Mouse (Mus musculus) frontal cortex, postnatal 14 days (tissue): ENCODE results near the gene Nacc2.

Experiments
- DNase-seq, 2 experiments: peaks; one replicate each; pipeline ENCODE4 v3.0.0; 2022; ENCODE audit warnings: low spot score in 2 of 2

Nacc2 gene

DNA sequence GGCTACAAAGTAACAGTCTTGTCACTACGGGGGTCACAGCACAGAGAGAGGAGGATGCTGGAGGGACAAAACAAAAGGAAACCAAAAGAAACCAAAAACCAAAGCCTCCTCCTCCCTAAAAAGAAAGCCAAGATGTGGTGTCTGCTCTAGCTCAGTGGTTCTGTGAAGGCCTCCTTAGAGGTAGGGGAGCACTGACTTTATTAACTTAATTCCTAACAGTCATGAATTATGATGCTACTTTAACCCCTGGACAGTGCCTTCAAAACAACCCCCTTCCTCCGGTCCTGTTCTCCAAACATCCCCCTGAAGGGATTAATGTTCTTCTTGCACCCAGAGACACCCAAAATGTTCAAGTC lies 67.3 kb downstream of the Nacc2 start:
- DNase-seq: no peak

GRCm38 (mm10) chr2:26055046-26055746 lies 67.8 kb downstream of the Nacc2 start:
- peak in 1 of 2 experiments; percentile 36 for DNase-seq

- DNase-seq: no peak
Observed at GRCm38 (mm10) chr2:26052806-26053205, 70.2 kb downstream of the Nacc2 start.

GRCm38 (mm10) chr2:26048816-26049215 lies 74.2 kb downstream of the Nacc2 start:
- no peak for DNase-seq

DNA sequence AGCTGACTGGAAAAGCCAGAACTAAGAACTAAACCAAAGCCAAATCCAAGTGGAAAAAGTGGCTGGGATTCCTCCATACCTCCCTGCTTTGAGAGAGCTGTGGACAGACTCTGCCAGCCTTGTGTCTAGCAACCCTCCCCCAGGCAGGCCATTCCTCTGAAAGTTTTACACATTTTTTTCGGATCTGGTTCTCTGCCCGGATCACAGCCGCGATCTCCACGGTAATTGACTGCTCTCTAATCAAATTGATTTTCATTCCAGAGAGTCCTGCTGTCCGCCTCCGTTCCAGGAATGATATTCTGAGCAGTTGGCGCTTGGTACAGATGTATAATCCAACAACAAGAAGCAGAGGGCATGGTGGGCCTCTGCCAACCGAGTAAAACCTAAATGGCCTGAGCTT lies 78.8 kb downstream of the Nacc2 start:
- DNase-seq: no peak

GRCm38 (mm10) chr2:26042603-26043002 lies 80.4 kb downstream of the Nacc2 start:
- DNase-seq: no peak

- DNase-seq: no peak
Observed at GRCm38 (mm10) chr2:26041163-26041810, 81.7 kb downstream of the Nacc2 start.

- peak; percentile 45 to 46 for DNase-seq
Observed at GRCm38 (mm10) chr2:26039951-26040350, 83.1 kb downstream of the Nacc2 start.

GRCm38 (mm10) chr2:26037386-26037785 lies 85.6 kb downstream of the Nacc2 start:
- no peak for DNase-seq

- DNase-seq: no peak
Observed at GRCm38 (mm10) chr2:26034344-26035050, 88.5 kb downstream of the Nacc2 start.

DNA sequence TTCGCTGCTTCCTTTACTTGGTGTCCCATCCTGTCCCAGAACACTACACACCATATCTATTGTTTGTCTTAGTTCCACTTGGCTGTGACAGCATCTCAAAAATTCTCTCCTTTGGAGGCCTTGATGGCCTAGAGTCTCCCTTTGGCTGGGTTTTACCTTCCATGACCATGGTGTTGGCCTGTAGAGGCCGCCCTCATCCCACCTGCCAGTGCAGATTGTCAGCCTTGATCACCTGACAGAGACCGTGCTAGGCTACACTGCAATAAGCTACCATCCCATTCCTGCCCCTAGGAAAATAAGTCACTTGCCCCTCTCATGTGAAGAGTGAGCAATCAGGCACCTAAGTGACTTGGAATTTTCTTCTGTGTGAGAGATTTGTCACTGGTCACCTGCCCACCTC lies 92.7 kb downstream of the Nacc2 start:
- DNase-seq: no peak

DNA sequence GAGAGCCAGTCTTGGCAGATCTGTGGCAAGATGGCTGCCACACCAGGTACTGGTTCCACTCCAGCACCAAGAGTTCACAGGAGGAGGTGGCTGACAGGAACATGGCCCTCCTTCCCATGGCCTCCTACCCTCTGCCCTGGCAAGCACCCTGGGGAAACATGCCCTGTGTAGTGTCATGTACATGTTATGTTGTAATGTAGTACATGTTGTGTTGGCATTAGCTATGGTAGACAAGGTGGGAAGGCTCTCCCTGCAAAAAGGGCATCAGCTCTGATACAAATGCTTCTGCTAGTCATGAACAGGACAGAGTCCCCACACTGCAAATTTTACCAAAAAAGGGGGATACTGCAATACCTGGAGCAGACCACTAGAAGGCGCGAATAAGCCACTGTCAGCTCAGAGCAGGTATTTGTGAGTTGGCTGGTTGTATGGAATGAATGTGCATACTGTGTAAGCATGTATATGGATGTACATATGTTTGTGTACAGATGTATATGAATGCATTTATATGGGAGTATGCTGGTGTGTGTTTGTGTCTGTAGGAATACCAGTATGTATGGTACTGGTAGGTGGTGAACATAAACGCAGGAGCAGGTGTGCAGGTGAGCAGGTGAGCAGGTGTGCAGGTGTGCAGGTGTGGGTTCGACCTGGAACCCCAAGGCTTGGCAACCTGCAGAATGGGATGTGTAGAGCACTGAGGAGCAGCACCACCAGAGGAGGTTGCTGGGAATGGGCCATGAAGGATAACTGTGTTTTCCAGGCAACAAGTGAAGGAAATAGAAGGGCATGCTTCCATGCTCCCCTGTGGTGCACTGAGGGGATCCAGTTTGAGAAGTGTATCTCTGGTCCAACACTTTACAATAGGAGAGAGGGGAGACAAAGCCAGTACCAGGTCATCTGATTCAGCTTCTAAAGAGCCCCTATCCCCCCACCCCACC lies 98.6 kb downstream of the Nacc2 start:
- peak; percentile 14 to 53 for DNase-seq

DNA sequence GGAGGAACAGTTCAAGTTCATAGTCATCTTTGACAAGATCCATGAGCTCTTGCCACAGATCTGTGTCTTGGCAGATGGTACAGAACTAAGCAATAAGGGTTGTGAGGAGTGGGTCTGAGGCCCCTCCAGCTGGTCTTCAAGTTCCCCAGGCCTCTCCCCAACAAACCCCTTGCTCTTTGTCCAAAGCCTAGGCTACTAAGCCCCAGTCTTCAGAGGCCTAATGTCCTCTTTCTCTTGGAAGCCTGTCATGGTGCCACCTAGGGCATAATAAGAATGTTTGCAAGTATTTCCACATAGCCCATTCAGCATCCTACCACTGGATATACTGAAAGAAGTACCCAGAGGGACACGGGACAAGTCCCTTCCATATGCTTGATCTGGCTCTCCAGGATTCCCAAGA lies 100.4 kb downstream of the Nacc2 start:
- no peak for DNase-seq

GRCm38 (mm10) chr2:26022258-26022565 lies 100.8 kb downstream of the Nacc2 start:
- no peak for DNase-seq

- peak; percentile 84 to 86 for DNase-seq
Observed at GRCm38 (mm10) chr2:26021561-26022257, 101.3 kb downstream of the Nacc2 start, which contains the start of gene Ubac1. TSS of gene Ubac1 (minus strand) at chr2:26021747.

- DNase-seq: peak; percentile 26 to 37
Observed at GRCm38 (mm10) chr2:26020714-26021560, 102.1 kb downstream of the Nacc2 start.

DNA sequence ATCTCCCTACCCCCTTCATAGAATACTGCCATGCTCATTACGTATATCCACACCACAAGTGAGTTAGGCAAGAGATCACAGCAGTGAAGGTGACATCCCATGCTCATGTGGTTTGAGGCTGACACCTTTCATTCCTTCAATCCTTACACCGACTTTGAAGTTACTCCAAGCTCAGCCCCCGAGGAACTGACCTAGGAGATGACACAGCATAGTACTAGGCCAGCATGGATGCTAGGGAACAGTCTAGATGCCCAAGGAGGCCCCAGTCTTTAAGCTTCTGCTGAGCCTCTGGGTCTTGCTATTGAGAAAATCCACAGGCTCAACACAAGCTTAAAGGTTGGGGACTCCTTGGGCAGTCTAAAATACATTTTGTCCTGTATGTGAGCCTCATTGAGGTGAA lies 103.1 kb downstream of the Nacc2 start:
- no peak for DNase-seq

DNA sequence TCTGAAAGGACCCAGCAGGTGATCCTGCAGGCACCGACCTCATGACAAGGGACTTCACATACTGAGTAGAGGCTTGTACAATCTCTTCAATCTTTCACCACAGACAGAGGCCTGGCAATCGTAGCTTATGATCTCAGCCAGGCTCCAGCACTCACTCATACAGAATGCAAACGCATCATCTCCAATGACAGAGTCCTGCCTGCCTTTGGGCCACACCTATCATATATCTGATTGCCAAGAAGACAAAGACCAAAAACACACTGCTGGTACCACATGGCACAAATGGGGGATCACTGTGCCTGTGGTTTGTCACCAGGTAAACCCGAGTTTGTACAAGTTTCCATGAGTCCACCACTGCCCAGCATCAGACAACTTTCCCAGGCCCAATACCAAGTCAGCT lies 105.7 kb downstream of the Nacc2 start:
- no peak for DNase-seq

GRCm38 (mm10) chr2:26013674-26014073 lies 109.3 kb downstream of the Nacc2 start:
- DNase-seq: no peak

GRCm38 (mm10) chr2:26011420-26011819 lies 111.6 kb downstream of the Nacc2 start:
- no peak for DNase-seq
